Mouse (Mus musculus): ENCODE measurements around the gene Cacna2d3. TPM values are rescaled to one million over a fixed set of nuclear protein-coding genes. Genes with fewer than 3 reads are reported as not detected.

Gene Cacna2d3
- polyA plus RNA-seq, 1 experiment from 2014 or later, result 42.0 TPM

- no peaks in the 10 kb centered on the region for H3K36me3 ChIP-seq
- H3K27ac ChIP-seq, result peak overlapping the region; percentile 55; the same call in 1 of the 2 replicates
- H3K4me1 ChIP-seq (replicated peaks), result 0 out of 2 replicates have a peak, but pooled peaks cover 8% of the 10 kb centered on the region
- WGBS, result 32% methylated on average over 6 of the region's 6 CpGs
- H3K9ac ChIP-seq, result no peak overlapping the region
- peak; percentile 79 for ATAC-seq (ENCODE audit: low FRiP score)
- H3K9me3 ChIP-seq, result no peaks in the 10 kb centered on the region
- no peaks in the 10 kb centered on the region for H3K27me3 ChIP-seq
- no peak overlapping the region for H3K4me3 ChIP-seq
- no peak overlapping the region for H3K4me2 ChIP-seq
Measured at GRCm38 (mm10) chr14:28870983-28871382, 850.7 kb downstream of the Cacna2d3 start.

DNA sequence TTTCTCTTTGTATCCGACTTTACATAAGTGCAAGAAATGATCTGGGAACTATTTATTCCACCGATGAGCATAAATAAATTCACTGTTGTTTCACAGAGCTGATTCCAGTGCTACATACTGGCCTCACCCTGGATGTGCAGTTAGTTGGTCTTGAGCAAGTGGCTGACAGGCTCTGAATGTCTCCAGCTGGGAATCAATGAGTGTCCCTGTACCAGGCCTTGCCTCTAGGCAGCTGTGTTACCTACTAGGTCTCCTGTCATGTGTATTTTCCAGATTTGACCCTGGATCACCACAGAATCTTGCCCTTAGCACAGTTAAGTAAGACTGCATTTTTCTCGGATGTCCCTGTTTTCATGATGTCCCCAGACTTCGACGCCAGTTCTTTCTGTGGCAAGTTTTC lies 851.3 kb downstream of the Cacna2d3 start:
- Histone ChIP-seq H3K36me3 (no peaks in the 10 kb centered on the region), H3K4me3 (no peak overlapping the region), H3K9ac (no peak overlapping the region), H3K27ac (peak overlapping the region; percentile 30; the same call in 1 of the 2 replicates), H3K9me3 (no peaks in the 10 kb centered on the region), H3K27me3 (no peaks in the 10 kb centered on the region), H3K4me2 (no peak overlapping the region), H3K4me1 (replicated peaks) (0 out of 2 replicates have a peak, but pooled peaks cover 8% of the 10 kb centered on the region)
- no peak for ATAC-seq (ENCODE audit: low FRiP score)
- 62% methylated on average over 5 of the region's 5 CpGs for WGBS

- H3K36me3 ChIP-seq, result no peaks in the 10 kb centered on the region
- H3K4me3 ChIP-seq, result no peak overlapping the region
- ATAC-seq (ENCODE audit: low FRiP score), result no peak
- no peak overlapping the region for H3K9ac ChIP-seq
- no peaks in the 10 kb centered on the region for H3K9me3 ChIP-seq
- no peak overlapping the region for H3K4me2 ChIP-seq
- 34% methylated on average over 4 of the region's 4 CpGs for WGBS
- H3K4me1 ChIP-seq (replicated peaks), result no peaks in the 10 kb centered on the region
- H3K27me3 ChIP-seq, result no peaks in the 10 kb centered on the region
- peak overlapping the region; percentile 42 for H3K27ac ChIP-seq
Measured at GRCm38 (mm10) chr14:28864925-28865324, 856.7 kb downstream of the Cacna2d3 start.

- H3K27ac ChIP-seq, result no peak overlapping the region
- 65% methylated on average over 2 of the region's 2 CpGs for WGBS
- H3K9ac ChIP-seq, result no peak overlapping the region
- H3K4me3 ChIP-seq, result no peak overlapping the region
- no peaks in the 10 kb centered on the region for H3K4me1 ChIP-seq (replicated peaks)
- ATAC-seq (ENCODE audit: low FRiP score), result no peak
- H3K36me3 ChIP-seq, result no peaks in the 10 kb centered on the region
- no peak overlapping the region for H3K4me2 ChIP-seq
- no peaks in the 10 kb centered on the region for H3K27me3 ChIP-seq
- H3K9me3 ChIP-seq, result no peaks in the 10 kb centered on the region
Measured at GRCm38 (mm10) chr14:28861142-28861541, 860.5 kb downstream of the Cacna2d3 start.

Other genes with a start within 250 kb of the Cacna2d3 start
- 440 and 455 TPM in 2 replicates for gene Selenok, start 246.4 kb upstream of the Cacna2d3 start, polyA plus RNA-seq (2015; fragmentation: Nextera tagmentation; extraction: Ambion mirVana)